Mouse (Mus musculus) cerebellum, adult 11 months (tissue): ENCODE results near the gene Sfxn3.
A peak's percentile ranks its signal among the peaks of the same experiment; 100 is the strongest.

Source experiments
- DNase-seq: peaks from one replicate; pipeline ENCODE4 v3.0.0; 2022

Gene Sfxn3

GRCm38 (mm10) chr19:45047417-45047934 lies at the start of gene Sfxn3:
TSS of gene Sfxn3 (plus strand) at chr19:45047503.
- DNase-seq = peak; percentile 94

- DNase-seq = no peak
These were observed 49.5 kb upstream of the Sfxn3 start for GRCm38 (mm10) chr19:44997786-44998185.

DNA sequence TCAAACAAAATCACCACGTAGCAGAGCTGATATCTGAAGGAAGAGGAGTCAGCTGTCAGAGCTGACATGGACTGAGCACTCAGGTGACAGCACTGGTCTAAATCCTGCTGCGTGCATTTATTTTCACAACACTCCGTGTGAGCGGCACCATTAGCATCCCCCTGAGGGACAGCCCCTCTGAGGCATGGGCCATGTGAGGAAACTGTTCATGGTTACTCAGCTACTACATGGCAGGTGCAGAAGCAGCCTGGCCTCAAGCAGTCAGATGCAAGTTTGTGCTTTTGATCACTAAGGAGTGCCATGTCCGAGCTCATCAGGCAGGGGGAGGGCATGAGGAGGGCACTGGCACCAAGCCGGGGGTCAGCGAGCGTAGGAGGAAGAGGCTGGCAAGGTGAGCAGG lies 47.7 kb upstream of the Sfxn3 start:
- no peak for DNase-seq

- DNase-seq = no peak
These were observed 45.0 kb upstream of the Sfxn3 start for GRCm38 (mm10) chr19:45002301-45002700.

GRCm38 (mm10) chr19:45003740-45004516 lies 43.4 kb upstream of the Sfxn3 start:
- no peak for DNase-seq

GRCm38 (mm10) chr19:45005444-45005843 lies 41.9 kb upstream of the Sfxn3 start, which contains the start of gene Twnk:
TSS of gene Twnk (plus strand) at chr19:45005663.
- DNase-seq = no peak

- peak; percentile 94 for DNase-seq
These were observed 41.2 kb upstream of the Sfxn3 start, which contains the start of gene Mrpl43 for GRCm38 (mm10) chr19:45005957-45006712. TSS of gene Mrpl43 (minus strand) at chr19:45006442.

DNA sequence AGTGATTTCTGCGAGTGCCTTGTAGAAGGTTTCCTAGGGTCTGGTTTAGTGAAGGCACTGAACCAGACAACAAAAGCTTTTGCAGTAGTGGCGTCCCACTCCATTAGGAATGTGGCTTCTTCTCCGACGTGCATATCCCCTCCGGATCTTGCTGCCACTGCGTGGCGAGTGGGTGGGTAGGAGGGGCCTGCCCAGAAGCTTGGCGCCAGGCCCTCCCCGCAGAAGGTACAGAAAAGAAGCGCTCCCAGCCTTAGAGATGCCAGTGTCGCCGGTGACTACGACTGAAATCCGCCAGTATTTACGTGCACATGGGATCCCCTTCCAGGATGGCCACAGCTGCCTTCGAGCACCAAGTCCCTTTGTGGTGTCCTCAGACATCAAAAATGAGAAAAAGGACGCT lies 40.3 kb upstream of the Sfxn3 start:
- DNase-seq = peak; percentile 34

DNA sequence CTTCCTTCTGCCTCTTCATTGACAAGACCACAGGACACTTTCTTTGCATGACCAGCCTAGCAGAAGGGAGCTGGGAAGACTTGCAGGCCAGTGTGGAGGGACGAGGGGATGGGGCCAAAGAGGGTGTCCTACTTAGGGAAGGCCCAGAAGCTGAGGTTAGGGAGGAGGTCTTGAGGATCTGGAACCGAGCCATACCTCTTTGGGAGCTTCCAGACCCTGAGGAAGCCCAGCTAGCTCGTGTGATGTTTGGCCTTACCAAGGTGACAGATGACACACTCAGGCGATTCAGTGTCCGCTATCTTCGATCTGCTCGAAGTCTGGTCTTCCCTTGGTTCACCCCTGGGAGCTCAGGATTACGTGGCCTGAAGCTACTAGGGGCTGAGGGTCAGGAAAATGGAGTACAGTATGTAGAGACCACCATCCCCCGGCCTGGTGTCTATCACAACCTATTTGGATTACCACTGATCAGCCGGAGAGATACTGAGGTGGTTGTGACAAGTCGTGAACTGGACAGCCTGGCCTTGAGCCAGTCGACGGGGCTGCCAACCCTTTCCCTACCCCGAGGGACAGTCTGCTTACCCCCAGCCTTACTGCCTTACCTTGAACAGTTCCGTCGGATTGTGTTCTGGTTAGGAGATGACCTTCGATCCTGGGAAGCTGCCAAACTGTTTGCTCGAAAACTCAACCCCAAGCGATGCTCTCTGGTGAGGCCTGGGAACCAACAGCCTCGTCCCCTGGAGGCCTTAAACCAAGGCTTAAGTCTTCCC lies 39.7 kb upstream of the Sfxn3 start:
- peak; percentile 40 for DNase-seq

- DNase-seq = no peak
These were observed 36.7 kb upstream of the Sfxn3 start for GRCm38 (mm10) chr19:45010646-45011045.

DNA sequence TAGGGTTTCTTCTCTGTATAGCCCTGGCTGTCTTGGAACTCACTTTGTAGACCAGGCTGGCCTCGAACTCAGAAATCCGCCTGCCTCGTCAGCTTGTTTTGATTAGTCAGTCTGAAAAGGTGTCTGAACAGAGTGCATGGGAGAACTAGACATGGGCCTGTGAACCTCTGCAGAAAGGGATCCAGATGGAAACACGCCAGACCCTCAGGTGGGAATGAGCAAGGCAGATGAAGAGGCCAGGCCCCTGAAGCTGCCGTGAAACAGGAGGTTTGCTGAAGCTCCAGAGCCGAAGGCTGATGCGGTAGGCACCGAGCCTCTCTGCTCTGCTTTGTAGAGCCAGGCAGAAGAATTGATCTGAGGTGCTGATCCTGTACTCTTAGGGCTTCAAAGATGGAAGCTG lies 35.1 kb upstream of the Sfxn3 start:
- DNase-seq = peak; percentile 31

DNA sequence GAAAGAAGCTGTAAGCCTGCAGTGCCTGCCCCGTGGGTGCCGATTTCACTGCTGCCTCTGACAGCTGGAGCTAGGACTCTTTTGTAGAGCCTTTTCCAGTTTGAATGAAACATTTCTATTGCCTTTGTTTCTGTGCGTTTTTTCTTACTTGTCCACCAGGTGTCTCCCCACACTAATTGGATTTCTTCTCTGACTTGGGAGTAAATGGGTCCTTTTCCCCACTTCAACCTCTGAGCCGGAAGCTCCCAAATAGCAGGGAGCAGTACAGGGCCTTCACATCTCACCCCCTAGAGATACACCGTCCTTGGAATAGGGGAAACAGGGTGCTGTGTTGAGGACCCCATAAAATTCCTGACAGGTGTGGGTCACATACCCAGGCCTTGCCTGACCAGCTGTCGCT lies 34.7 kb upstream of the Sfxn3 start:
- no peak for DNase-seq

GRCm38 (mm10) chr19:45013581-45014225 lies 33.6 kb upstream of the Sfxn3 start:
- DNase-seq = no peak

GRCm38 (mm10) chr19:45014335-45014971 lies 32.9 kb upstream of the Sfxn3 start, which contains the start of gene Lzts2:
TSS of gene Lzts2 (plus strand) at chr19:45014414.
- DNase-seq = no peak

- peak; percentile 68 for DNase-seq
These were observed 32.3 kb upstream of the Sfxn3 start for GRCm38 (mm10) chr19:45014981-45015402.

DNA sequence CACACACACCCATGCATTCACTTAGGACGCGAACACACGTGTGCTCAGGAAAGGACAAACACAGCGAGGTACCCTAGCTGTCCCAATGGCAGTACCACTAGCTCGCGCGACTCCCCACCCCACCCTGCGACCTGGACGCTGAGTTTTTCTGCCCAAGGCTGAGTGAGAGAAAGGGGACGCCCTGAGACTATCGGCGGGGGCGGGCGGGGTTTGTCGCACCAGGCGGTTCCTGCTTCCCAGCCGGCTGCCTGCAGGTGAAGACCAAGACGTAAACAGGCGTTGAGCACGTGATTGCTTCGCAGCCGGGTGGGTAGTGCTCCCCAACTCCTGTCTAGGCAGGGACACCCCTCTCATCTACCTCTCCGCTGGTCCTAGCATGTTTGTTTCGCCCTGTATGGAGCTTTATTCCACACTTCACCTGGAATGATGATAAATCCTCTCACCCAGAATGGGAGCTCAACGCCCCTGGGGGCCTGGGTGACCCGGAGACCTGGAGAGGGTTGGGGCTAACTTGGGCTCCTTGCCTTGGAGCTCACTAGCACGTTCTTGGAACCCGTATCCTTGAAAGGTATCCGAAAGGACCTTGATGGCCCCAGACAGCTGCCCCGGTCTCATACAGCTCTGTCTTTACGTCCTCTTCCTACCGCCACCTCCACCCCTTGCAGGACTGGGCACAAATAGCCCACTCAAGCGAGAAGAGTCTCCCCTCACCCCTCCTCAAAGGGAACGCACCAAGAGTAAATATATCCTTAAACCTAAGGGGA lies 31.6 kb upstream of the Sfxn3 start:
- peak; percentile 73 for DNase-seq

- peak; percentile 83 for DNase-seq
These were observed 30.7 kb upstream of the Sfxn3 start for GRCm38 (mm10) chr19:45016341-45017215.

- DNase-seq = peak; percentile 85
These were observed 30.0 kb upstream of the Sfxn3 start for GRCm38 (mm10) chr19:45017216-45017771.

DNA sequence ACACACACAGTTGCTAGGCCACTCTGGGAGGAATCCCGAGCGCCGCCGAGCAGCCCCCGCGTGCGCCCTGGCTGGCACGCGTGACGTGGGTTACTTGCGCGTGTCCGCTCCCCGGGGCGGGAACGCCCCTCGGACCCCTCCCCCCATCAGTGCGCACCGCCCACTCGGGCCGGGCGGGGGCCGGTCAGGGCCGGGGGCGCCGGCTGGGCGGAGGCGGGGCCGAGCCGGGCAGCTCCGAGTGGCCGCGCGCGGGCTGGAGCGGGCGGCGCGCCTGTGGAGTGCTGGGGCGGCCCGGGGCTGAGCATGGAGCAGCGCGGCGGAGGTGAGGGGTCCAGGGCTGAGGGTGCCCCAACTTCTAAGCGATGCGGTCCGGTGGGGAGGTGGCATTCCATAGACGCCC lies 29.4 kb upstream of the Sfxn3 start:
- DNase-seq = peak; percentile 82
